Mouse (Mus musculus) lung, postnatal 0 days (tissue): ENCODE results near the gene Edn2. TPM values are rescaled to one million over a fixed set of nuclear protein-coding genes. Genes with fewer than 3 reads are reported as not detected.
A peak's percentile ranks its signal among the peaks of the same experiment; 100 is the strongest.

ENCODE experiments used
- ATAC-seq: fragments of 200-750 bp; cut with Nextera tagmentation; 2 replicates; pipeline ENCODE4 v1.8.0; 2017; ENCODE audit warnings: moderate library complexity
- DNase-seq: peaks from one replicate; pipeline ENCODE4 v3.0.0-alpha.2; 2016; ENCODE audit warnings: low spot score
- H3K27ac ChIP-seq: fragments of 300-500 bp; sonication (generic); 2 replicates; pipeline ENCODE4 v1.5.1; 2014; ENCODE audit warnings: antibody characterized with exemption, mild to moderate bottlenecking, low read length, mixed read lengths
- H3K27me3 ChIP-seq: fragments of 300-500 bp; sonication (generic); replicated peaks from 2 replicates; pipeline ENCODE4 v1.6.1; 2014; ENCODE audit warnings: low read length, mixed read lengths; ENCODE audit not compliant: insufficient read depth
- H3K36me3 ChIP-seq: fragments of 300-500 bp; sonication (generic); 2 replicates; pipeline ENCODE4 v1.6.1; 2014; ENCODE audit warnings: low read length, mixed read lengths; ENCODE audit not compliant: insufficient read depth
- H3K4me1 ChIP-seq: fragments of 300-500 bp; sonication (generic); 2 replicates; pipeline ENCODE4 v1.6.1; 2014; ENCODE audit warnings: antibody characterized with exemption, low read depth, low read length, mixed read lengths; ENCODE audit not compliant: insufficient read depth
- H3K4me2 ChIP-seq: fragments of 300-500 bp; sonication (generic); replicated peaks from 2 replicates; pipeline ENCODE4 v1.6.1; 2014; ENCODE audit warnings: low read depth, mild to moderate bottlenecking, low read length, moderate library complexity, mixed read lengths
- H3K4me3 ChIP-seq: fragments of 300-500 bp; sonication (generic); 2 replicates; pipeline ENCODE4 v1.5.1; 2014; ENCODE audit warnings: low read depth, low read length
- H3K9ac ChIP-seq: fragments of 300-500 bp; sonication (generic); replicated peaks from 2 replicates; pipeline ENCODE4 v1.6.1; 2014; ENCODE audit warnings: low read depth, mild to moderate bottlenecking
- H3K9me3 ChIP-seq: fragments of 300-500 bp; sonication (generic); 2 replicates; pipeline ENCODE4 v1.6.1; 2016; ENCODE audit warnings: low read length, mixed read lengths
- CTCF ChIP-seq: IDR thresholded peaks from 2 replicates; pipeline ENCODE4 v1.5.1; 2016; ENCODE audit warnings: antibody characterized with exemption, mild to moderate bottlenecking
- EP300 ChIP-seq: IDR thresholded peaks from 2 replicates; pipeline ENCODE4 v1.6.1; 2016; ENCODE audit warnings: antibody characterized with exemption, mild to moderate bottlenecking, control low read depth
- WGBS: fragments of 180-500 bp; shearing (Covaris S2); extraction: QIAGEN DNeasy Blood & Tissue Kit; methylation state at CpG from one replicate; pipeline ENCODE4 v1.1.7; 2014; 5-methylcytosine and 5-hydroxymethylcytosine counted together
- polyA plus RNA-seq: library from polyadenylated mRNA; unstranded; fragments of >200 nt; fragmentation: Nextera tagmentation; extraction: Ambion mirVana; gene quantifications from 2 replicates; pipeline ENCODE4 v1.2.1, GENCODE M21; 2015

Gene Edn2
- polyA plus RNA-seq, 1 experiment from 2014 or later = 0.18 TPM

GRCm38 (mm10) chr4:120163242-120163641, 2.2 kb downstream of the Edn2 start:
- H3K36me3 ChIP-seq = no peaks in the 10 kb centered on the region
- WGBS = 11% methylated on average over 8 of the region's 11 CpGs
- peak; percentile 65 for DNase-seq
- 0 out of 2 replicates have a peak, but pooled peaks have one; percentile 22 for ATAC-seq
- no peak overlapping the region for H3K4me3 ChIP-seq
- TF ChIP-seq EP300 = no peak
- no peak for TF ChIP-seq CTCF
- H3K9ac ChIP-seq = no peak overlapping the region
- no peaks in the 10 kb centered on the region for H3K27me3 ChIP-seq
- no peak overlapping the region for H3K4me2 ChIP-seq
- H3K4me1 ChIP-seq = peaks cover 6% of the 10 kb centered on the region; the same call in 1 of the 2 replicates
- H3K9me3 ChIP-seq = no peaks in the 10 kb centered on the region
- H3K27ac ChIP-seq = no peak overlapping the region

DNA sequence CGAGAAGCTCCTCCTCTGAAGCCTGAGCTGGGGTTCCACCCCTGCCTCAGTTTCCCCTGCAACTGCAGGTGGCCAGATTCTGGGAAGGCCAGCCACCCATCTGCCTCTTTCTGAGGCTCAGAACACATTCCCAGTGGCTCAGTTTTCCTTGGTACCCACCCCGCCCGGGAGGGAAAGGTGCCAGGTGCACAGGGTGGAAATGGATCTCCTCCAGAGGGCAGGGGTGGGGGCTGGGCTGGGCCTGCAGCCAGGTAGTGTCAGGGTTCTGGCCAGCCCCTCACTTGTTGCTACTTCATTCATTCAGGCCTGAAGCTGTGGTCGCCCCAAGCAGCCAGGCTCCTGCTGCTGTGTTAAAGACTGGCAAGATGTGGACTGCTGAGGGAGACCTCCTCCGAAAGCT, 3.3 kb downstream of the Edn2 start:
- Histone ChIP-seq H3K36me3 (no peaks in the 10 kb centered on the region), H3K9me3 (no peaks in the 10 kb centered on the region), H3K9ac (no peak overlapping the region), H3K27ac (no peak overlapping the region), H3K4me3 (no peak overlapping the region), H3K27me3 (no peaks in the 10 kb centered on the region), H3K4me2 (no peak overlapping the region), H3K4me1 (peaks cover 6% of the 10 kb centered on the region; the same call in 1 of the 2 replicates)
- WGBS = 97% methylated on average over 5 of the region's 5 CpGs
- DNase-seq (no peak), ATAC-seq (no peak)
- no peak for TF ChIP-seq EP300
- TF ChIP-seq CTCF = no peak

- H3K4me2 ChIP-seq = no peak overlapping the region
- ATAC-seq (no peak), DNase-seq (no peak)
- no peak overlapping the region for H3K27ac ChIP-seq
- no peaks in the 10 kb centered on the region for H3K36me3 ChIP-seq
- no peak overlapping the region for H3K9ac ChIP-seq
- H3K4me1 ChIP-seq = peaks cover 4% of the 10 kb centered on the region; the same call in 1 of the 2 replicates
- no peaks in the 10 kb centered on the region for H3K27me3 ChIP-seq
- TF ChIP-seq CTCF = no peak
- H3K4me3 ChIP-seq = no peak overlapping the region
- 87% methylated on average over 6 of the region's 6 CpGs for WGBS
- no peaks in the 10 kb centered on the region for H3K9me3 ChIP-seq
These were observed 6.8 kb downstream of the Edn2 start for GRCm38 (mm10) chr4:120167778-120168177.

DNA sequence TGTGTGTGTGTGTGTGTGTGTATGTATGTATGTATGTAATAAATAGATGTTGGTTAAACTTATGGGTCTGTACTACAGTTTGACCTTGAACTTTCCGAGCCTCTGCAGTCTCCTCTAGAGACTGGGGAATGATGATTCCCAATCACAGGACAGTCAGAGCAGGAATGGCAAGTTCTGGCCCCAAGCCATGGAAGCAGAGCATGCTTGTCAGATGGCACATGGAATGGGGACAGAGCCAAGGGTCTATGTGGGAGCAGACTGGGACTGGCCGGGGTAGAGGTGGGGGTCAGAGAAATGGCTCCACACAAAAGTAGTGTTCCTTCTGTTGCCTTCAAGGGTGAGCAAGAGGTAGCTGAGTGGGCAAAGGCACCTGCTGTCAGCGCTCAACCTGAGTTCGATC, 7.3 kb downstream of the Edn2 start:
- WGBS = 80% methylated on average over 4 of the region's 4 CpGs
- TF ChIP-seq EP300 = no peak
- TF ChIP-seq CTCF = no peak
- H3K9me3 ChIP-seq = no peaks in the 10 kb centered on the region

GRCm38 (mm10) chr4:120170387-120170936, 9.5 kb downstream of the Edn2 start:
- no peak overlapping the region for H3K4me2 ChIP-seq
- no peaks in the 10 kb centered on the region for H3K27me3 ChIP-seq
- 51% methylated on average over 9 of the region's 9 CpGs for WGBS
- TF ChIP-seq CTCF = no peak
- no peak for TF ChIP-seq EP300
- H3K9ac ChIP-seq = no peak overlapping the region
- no peak overlapping the region for H3K4me3 ChIP-seq
- ATAC-seq (no peak), DNase-seq (no peak)
- no peaks in the 10 kb centered on the region for H3K9me3 ChIP-seq
- no peak overlapping the region for H3K27ac ChIP-seq
- no peaks in the 10 kb centered on the region for H3K4me1 ChIP-seq
- no peaks in the 10 kb centered on the region for H3K36me3 ChIP-seq

More for the DNA sequence above, 7.3 kb downstream of the Edn2 start:
- Histone ChIP-seq H3K4me3 (no peak overlapping the region), H3K4me2 (no peak overlapping the region), H3K27me3 (no peaks in the 10 kb centered on the region), H3K27ac (no peak overlapping the region), H3K9ac (no peak overlapping the region), H3K36me3 (no peaks in the 10 kb centered on the region), H3K4me1 (peaks cover 3% of the 10 kb centered on the region; the same call in 1 of the 2 replicates)
- DNase-seq (no peak), ATAC-seq (no peak)

DNA sequence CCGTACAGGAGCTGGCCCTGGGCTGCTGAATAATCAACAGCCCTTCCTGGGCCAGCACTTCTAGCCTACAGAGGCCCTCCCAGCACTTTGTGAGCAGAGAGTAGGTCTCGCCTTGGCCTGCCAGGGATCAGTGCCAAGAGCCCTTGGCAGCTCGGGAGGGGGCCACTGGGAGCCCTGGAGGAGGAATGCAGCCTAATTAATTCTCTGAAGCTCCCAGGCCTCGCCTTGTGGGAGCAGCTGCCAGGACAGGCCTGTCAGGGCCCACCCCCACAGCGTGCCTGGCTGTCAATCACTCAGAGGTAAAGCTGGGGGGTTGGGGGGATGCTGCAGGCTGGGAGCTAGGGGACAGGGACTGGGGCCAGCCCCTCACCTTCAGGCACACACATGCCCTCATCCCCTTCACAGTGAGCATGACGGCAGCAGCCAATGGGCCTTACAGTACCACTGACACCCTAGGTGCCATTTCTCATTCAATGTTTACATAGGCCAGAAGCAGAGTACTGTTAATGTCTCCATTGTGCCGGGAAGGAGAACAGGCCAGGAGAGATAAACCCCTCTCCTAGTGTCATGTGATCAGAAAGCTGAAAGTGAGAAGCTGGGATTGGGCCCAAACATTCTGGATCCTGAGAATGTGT, 11.2 kb downstream of the Edn2 start:
- H3K4me2 ChIP-seq = no peak overlapping the region
- no peak for TF ChIP-seq CTCF
- TF ChIP-seq EP300 = no peak
- H3K4me1 ChIP-seq = no peaks in the 10 kb centered on the region
- H3K9me3 ChIP-seq = no peaks in the 10 kb centered on the region
- 13% methylated on average over 7 of the region's 7 CpGs for WGBS
- DNase-seq = no peak
- no peaks in the 10 kb centered on the region for H3K36me3 ChIP-seq
- ATAC-seq = peak; percentile 23
- H3K9ac ChIP-seq = no peak overlapping the region
- H3K27me3 ChIP-seq = no peaks in the 10 kb centered on the region
- H3K4me3 ChIP-seq = no peak overlapping the region
- H3K27ac ChIP-seq = no peak overlapping the region
